Mouse (Mus musculus) forebrain, postnatal 0 days (tissue): ENCODE results near the gene Rbpj. TPM values are rescaled to one million over a fixed set of nuclear protein-coding genes. Genes with fewer than 3 reads are reported as not detected.
A peak's percentile ranks its signal among the peaks of the same experiment; 100 is the strongest.

ENCODE experiments used
- ATAC-seq: fragments of 200-750 bp; cut with Nextera tagmentation; 2 replicates; pipeline ENCODE4 v1.8.0; 2017; ENCODE audit warnings: mild to moderate bottlenecking, moderate library complexity
- DNase-seq: peaks from one replicate; pipeline ENCODE4 v3.0.0-alpha.2; 2015
- H3K27ac ChIP-seq: fragments of 300-500 bp; sonication (generic); 2 replicates; pipeline ENCODE4 v1.5.1; 2014; ENCODE audit warnings: low read depth, mild to moderate bottlenecking, antibody characterized with exemption, low read length, moderate library complexity, mixed read lengths
- H3K27me3 ChIP-seq: fragments of 300-500 bp; sonication (generic); 2 replicates; pipeline ENCODE4 v1.6.1; 2014; ENCODE audit warnings: mild to moderate bottlenecking, low read length, mixed read lengths; ENCODE audit not compliant: insufficient read depth
- H3K36me3 ChIP-seq: fragments of 300-500 bp; sonication (generic); 2 replicates; pipeline ENCODE4 v1.6.1; 2014; ENCODE audit warnings: mild to moderate bottlenecking, moderate library complexity; ENCODE audit not compliant: insufficient read depth
- H3K4me1 ChIP-seq: fragments of 300-500 bp; sonication (generic); 2 replicates; pipeline ENCODE4 v1.6.1; 2014; ENCODE audit warnings: antibody characterized with exemption; ENCODE audit not compliant: insufficient read depth
- H3K4me2 ChIP-seq: fragments of 300-500 bp; sonication (generic); 2 replicates; pipeline ENCODE4 v1.6.1; 2014; ENCODE audit warnings: low read depth, mild to moderate bottlenecking, moderate library complexity
- H3K4me3 ChIP-seq: fragments of 300-500 bp; sonication (generic); 2 replicates; pipeline ENCODE4 v1.5.1; 2014; ENCODE audit warnings: low read depth, low read length, mixed read lengths
- H3K9ac ChIP-seq: fragments of 300-500 bp; sonication (generic); 2 replicates; pipeline ENCODE4 v1.6.1; 2014; ENCODE audit warnings: mild to moderate bottlenecking
- H3K9me3 ChIP-seq: fragments of 300-500 bp; sonication (generic); 2 replicates; pipeline ENCODE4 v1.6.1; 2016; ENCODE audit warnings: low read length
- CTCF ChIP-seq: sonication (generic); IDR thresholded peaks from 2 replicates; pipeline ENCODE4 v1.5.1; 2016; ENCODE audit warnings: antibody characterized with exemption, control low read depth, low read depth
- WGBS: fragments of 180-500 bp; shearing (Covaris S2); extraction: QIAGEN DNeasy Blood & Tissue Kit; methylation state at CpG from one replicate; pipeline ENCODE4 v1.1.7; 2014; 5-methylcytosine and 5-hydroxymethylcytosine counted together
- polyA plus RNA-seq: library from polyadenylated mRNA; unstranded; fragments of >200 nt; fragmentation: Nextera tagmentation; extraction: Ambion mirVana; gene quantifications from 2 replicates; pipeline ENCODE4 v1.2.1, GENCODE M21; 2015
- total RNA-seq: library from RNA; depleted of rRNA; stranded (reverse); fragments of >200 nt; gene quantifications from 2 replicates; pipeline ENCODE4 v1.2.3, GENCODE M21; 2014

Gene Rbpj
- total and polyA plus RNA-seq, 2 experiments from 2014 or later: 19.4 to 25.4 TPM

- H3K9ac ChIP-seq: no peak overlapping the region
- 79% methylated on average over 6 of the region's 6 CpGs for WGBS
- H3K4me1 ChIP-seq: no peaks in the 10 kb centered on the region
- no peak overlapping the region for H3K4me3 ChIP-seq
- no peak for ATAC-seq
- no peak overlapping the region for H3K4me2 ChIP-seq
- no peak for TF ChIP-seq CTCF
- H3K9me3 ChIP-seq: no peaks in the 10 kb centered on the region
- H3K27me3 ChIP-seq: no peaks in the 10 kb centered on the region
- no peaks in the 10 kb centered on the region for H3K36me3 ChIP-seq
- H3K27ac ChIP-seq: no peak overlapping the region
- no peak for DNase-seq
Observed at GRCm38 (mm10) chr5:53469098-53469776, 3.3 kb downstream of the Rbpj start.

DNA sequence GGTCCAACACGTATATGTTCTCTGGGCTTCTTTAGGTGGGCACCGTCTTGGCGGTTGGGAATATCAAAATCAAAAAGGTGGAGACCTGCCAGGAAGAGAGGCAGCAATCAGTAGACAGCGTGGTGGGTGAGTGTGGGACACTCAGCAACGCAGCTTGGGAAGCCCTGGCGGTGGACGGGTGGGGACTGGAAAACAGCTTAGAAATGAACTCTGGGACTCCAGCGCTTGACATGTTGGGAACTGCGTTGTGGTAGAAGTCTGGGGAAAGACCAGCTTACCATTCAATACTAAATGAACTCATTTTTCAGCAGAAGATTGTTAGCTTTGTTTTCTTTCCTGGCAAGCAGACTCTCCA lies 3.8 kb downstream of the Rbpj start:
- no peaks in the 10 kb centered on the region for H3K36me3 ChIP-seq
- WGBS: 66% methylated on average over 9 of the region's 9 CpGs
- DNase-seq (no peak), ATAC-seq (no peak)
- no peaks in the 10 kb centered on the region for H3K4me1 ChIP-seq
- no peak overlapping the region for H3K4me3 ChIP-seq
- no peak for TF ChIP-seq CTCF
- H3K27me3 ChIP-seq: no peaks in the 10 kb centered on the region
- no peak overlapping the region for H3K9ac ChIP-seq
- H3K27ac ChIP-seq: no peak overlapping the region
- no peak overlapping the region for H3K4me2 ChIP-seq
- no peaks in the 10 kb centered on the region for H3K9me3 ChIP-seq

GRCm38 (mm10) chr5:53470141-53471079 lies 4.5 kb downstream of the Rbpj start:
- ATAC-seq (peak; percentile 32; the same call in 1 of the 2 replicates), DNase-seq (no peak)
- 36% methylated on average over 16 of the region's 16 CpGs for WGBS
- Histone ChIP-seq H3K4me2 (no peak overlapping the region), H3K9me3 (no peaks in the 10 kb centered on the region), H3K27ac (no peak overlapping the region), H3K27me3 (no peaks in the 10 kb centered on the region), H3K36me3 (no peaks in the 10 kb centered on the region), H3K9ac (no peak overlapping the region), H3K4me1 (no peaks in the 10 kb centered on the region), H3K4me3 (no peak overlapping the region)
- no peak for TF ChIP-seq CTCF

DNA sequence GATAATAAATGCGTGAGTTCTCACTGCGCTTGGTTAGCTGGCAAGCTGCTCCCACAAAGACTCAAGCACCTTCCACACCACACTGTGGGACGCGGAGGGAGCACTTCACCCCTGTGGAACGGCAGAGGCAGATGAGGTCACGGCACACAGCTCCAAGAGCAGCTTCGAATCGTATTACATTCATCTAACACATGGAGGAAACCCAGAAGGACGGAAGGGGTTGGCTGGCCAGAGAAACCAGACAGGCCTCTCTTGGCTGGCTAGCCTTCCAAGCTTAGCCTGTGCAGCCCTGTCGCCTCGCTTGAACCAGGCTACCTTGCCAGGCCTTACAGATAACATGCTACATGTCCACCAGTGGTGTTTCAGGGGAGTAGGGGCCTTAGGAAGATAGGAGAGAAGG lies 6.5 kb downstream of the Rbpj start:
- H3K4me3 ChIP-seq: no peak overlapping the region
- TF ChIP-seq CTCF: no peak
- no peak overlapping the region for H3K27ac ChIP-seq
- ATAC-seq (no peak), DNase-seq (no peak)
- H3K36me3 ChIP-seq: no peaks in the 10 kb centered on the region
- no peak overlapping the region for H3K9ac ChIP-seq
- no peaks in the 10 kb centered on the region for H3K4me1 ChIP-seq
- WGBS: 76% methylated on average over 11 of the region's 11 CpGs
- H3K9me3 ChIP-seq: no peaks in the 10 kb centered on the region
- H3K4me2 ChIP-seq: no peak overlapping the region
- H3K27me3 ChIP-seq: no peaks in the 10 kb centered on the region

GRCm38 (mm10) chr5:53479161-53479560 lies 13.2 kb downstream of the Rbpj start:
- Histone ChIP-seq H3K27ac (no peak overlapping the region), H3K4me2 (no peak overlapping the region), H3K4me1 (no peaks in the 10 kb centered on the region), H3K9me3 (no peaks in the 10 kb centered on the region), H3K27me3 (no peaks in the 10 kb centered on the region), H3K36me3 (no peaks in the 10 kb centered on the region), H3K9ac (no peak overlapping the region), H3K4me3 (no peak overlapping the region)
- ATAC-seq (no peak), DNase-seq (no peak)
- WGBS: 88% methylated on average over 6 of the region's 6 CpGs
- TF ChIP-seq CTCF: no peak

DNA sequence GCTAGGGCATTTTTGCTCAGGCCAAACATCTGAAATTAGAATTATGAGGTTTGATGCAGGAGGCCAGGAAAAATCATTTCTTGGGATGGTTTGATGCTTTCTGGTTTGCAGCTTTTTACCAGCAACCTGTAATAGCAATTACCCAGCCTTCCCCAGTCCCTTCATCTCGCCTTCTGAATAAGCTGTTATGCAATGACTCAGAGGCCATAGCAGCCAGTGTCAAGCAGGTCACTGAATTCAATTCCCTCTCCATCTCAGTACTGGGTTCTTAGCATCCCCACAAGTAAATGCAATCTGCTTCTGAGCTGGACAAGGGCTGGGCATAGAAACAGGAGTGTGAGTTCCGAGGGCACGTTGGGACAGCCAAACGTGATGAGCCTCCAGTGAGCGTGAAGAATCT lies 13.9 kb downstream of the Rbpj start:
- WGBS: 74% methylated on average over 5 of the region's 5 CpGs
- no peak for DNase-seq
- no peak for TF ChIP-seq CTCF
- no peak for ATAC-seq
- H3K9ac ChIP-seq: no peak overlapping the region
- no peaks in the 10 kb centered on the region for H3K36me3 ChIP-seq
- no peaks in the 10 kb centered on the region for H3K9me3 ChIP-seq
- H3K27ac ChIP-seq: no peak overlapping the region
- H3K4me1 ChIP-seq: no peaks in the 10 kb centered on the region
- H3K4me3 ChIP-seq: no peak overlapping the region
- H3K4me2 ChIP-seq: no peak overlapping the region
- no peaks in the 10 kb centered on the region for H3K27me3 ChIP-seq

DNA sequence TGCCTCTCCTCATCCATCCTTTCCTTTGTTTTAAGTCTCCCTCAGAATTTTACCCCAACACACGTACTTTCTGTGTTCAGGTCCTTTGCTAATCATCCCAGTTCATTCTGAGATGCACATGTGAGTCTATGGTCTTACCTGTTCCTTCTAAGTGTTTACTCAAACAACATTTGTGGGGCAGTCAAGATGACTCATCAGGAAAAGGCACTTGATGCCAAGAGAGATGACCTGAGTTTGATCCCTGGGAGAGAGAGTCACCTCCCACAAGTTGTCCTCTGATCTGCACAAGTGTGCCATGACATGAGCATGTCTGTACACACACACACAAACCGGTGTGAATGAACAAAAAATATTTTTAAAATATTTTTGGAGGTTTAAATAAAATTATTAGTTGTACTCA lies 15.1 kb downstream of the Rbpj start:
- WGBS: 87% methylated on average over 2 of the region's 2 CpGs
- no peak for DNase-seq
- Histone ChIP-seq H3K27ac (no peak overlapping the region), H3K27me3 (no peaks in the 10 kb centered on the region), H3K9me3 (no peaks in the 10 kb centered on the region), H3K4me2 (no peak overlapping the region), H3K4me1 (no peaks in the 10 kb centered on the region), H3K36me3 (no peaks in the 10 kb centered on the region), H3K4me3 (no peak overlapping the region), H3K9ac (no peak overlapping the region)
- TF ChIP-seq CTCF: no peak
- no peak for ATAC-seq
